9 mouse cellular contexts compared by ENCODE assay signal in the genomic region with DNA sequence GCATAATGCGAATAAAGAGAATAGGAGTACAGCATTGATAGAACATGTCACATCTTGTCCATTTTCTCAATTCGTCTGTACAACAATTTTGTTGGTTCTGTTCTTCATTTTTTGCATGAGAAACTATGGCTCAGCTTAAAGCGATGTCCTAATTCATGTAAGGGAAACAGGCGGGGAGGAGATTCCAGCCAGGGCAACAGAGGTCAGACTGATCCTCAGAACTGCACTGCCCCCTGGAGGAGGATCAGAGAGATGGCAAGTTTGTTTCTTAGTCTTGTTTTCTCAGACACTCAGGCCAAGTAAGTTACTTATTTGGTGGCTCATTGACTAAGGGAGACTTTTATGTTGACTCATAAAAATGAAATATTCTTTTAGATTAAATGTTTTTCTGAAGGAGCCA.
A peak's percentile ranks its signal among the peaks of the same experiment; 100 is the strongest.
DNase-seq lines count a peak whose midpoint lies in the region; ATAC-seq and TF ChIP-seq lines count a peak whose summit lies in the region.
"Had no signal": no experiment of that assay in that cellular context is flagged by ENCODE, and none has a peak within 500 bp of the region (broad histone marks: within the 10 kb centered on the region; RNA-seq: fewer than 3 reads in every experiment).

No protein-coding gene starts in this region.

- H3ac ChIP-seq in C2C12 (ENCODE audit: control insufficient read depth, insufficient read length, low read depth), result no peak overlapping the region

- no peaks in the 10 kb centered on the region for H3K79me2 ChIP-seq in C2C12 (ENCODE audit: control insufficient read depth, insufficient read depth)

- intact Hi-C loops in left cerebral cortex, postnatal 14 days (cut with DNase I), result no loop called here

- H3K9ac ChIP-seq in heart, embryonic 12.5 days, result no peak overlapping the region
- H3K9ac ChIP-seq in midbrain, embryonic 13.5 days (replicated peaks), result no peak overlapping the region
- H3K9ac ChIP-seq: lung, embryonic 15.5 days had no signal

- H3K4me3 ChIP-seq in heart, embryonic 12.5 days, result no peak overlapping the region
- H3K4me3 ChIP-seq in C2C12 (ENCODE audit: insufficient read depth, poor library complexity, severe bottlenecking), result no peak overlapping the region
- no peak overlapping the region for H3K4me3 ChIP-seq in midbrain, embryonic 13.5 days (replicated peaks)
- H3K4me3 ChIP-seq: lung, embryonic 15.5 days had no signal

- 41% methylated on average over 4 of the region's 4 CpGs for WGBS in heart, embryonic 12.5 days
- WGBS in midbrain, embryonic 13.5 days, result 47% methylated on average over 4 of the region's 4 CpGs

- H3K27me3 ChIP-seq in heart, embryonic 12.5 days (replicated peaks), result no peaks in the 10 kb centered on the region
- H3K27me3 ChIP-seq in C2C12 (ENCODE audit: control insufficient read depth, insufficient read depth, insufficient read length), result no peaks in the 10 kb centered on the region
- no peaks in the 10 kb centered on the region for H3K27me3 ChIP-seq in midbrain, embryonic 13.5 days
- H3K27me3 ChIP-seq: lung, embryonic 15.5 days had no signal

- no peak overlapping the region for H3K27ac ChIP-seq in heart, embryonic 12.5 days (ENCODE audit: poor library complexity, severe bottlenecking)
- H3K27ac ChIP-seq in midbrain, embryonic 13.5 days, result no peak overlapping the region
- H3K27ac ChIP-seq: lung, embryonic 15.5 days had no signal

- no peaks in the 10 kb centered on the region for H3K79me3 ChIP-seq in C2C12 (ENCODE audit: low read depth)

- no peak for ATAC-seq in heart, embryonic 12.5 days (ENCODE audit: insufficient number of reproducible peaks, low FRiP score)
- peak; percentile 87 for ATAC-seq in megakaryocyte-erythroid progenitor cell, adult 5-6 weeks (replicated peaks; ENCODE audit: low FRiP score, low TSS enrichment, poor library complexity, severe bottlenecking)
- ATAC-seq in midbrain, embryonic 13.5 days, result no peak

- peaks cover 22% of the 10 kb centered on the region for H3K4me1 ChIP-seq in heart, embryonic 12.5 days (replicated peaks)
- H3K4me1 ChIP-seq in midbrain, embryonic 13.5 days (replicated peaks), result no peaks in the 10 kb centered on the region

- H3K36me3 ChIP-seq in heart, embryonic 12.5 days, result no peaks in the 10 kb centered on the region
- no peaks in the 10 kb centered on the region for H3K36me3 ChIP-seq in C2C12 (ENCODE audit: control insufficient read depth, insufficient read depth)
- H3K36me3 ChIP-seq in midbrain, embryonic 13.5 days, result no peaks in the 10 kb centered on the region
- H3K36me3 ChIP-seq: lung, embryonic 15.5 days had no signal

- no peaks in the 10 kb centered on the region for H3K9me3 ChIP-seq in heart, embryonic 12.5 days (replicated peaks)
- no peaks in the 10 kb centered on the region for H3K9me3 ChIP-seq in midbrain, embryonic 13.5 days
- H3K9me3 ChIP-seq: lung, embryonic 15.5 days had no signal

- peak; percentile 52 for DNase-seq in heart, adult 8-10 months (ENCODE audit: low spot score)
- DNase-seq in adrenal gland, postnatal 14 days, result peak; percentile 80
- DNase-seq in heart, postnatal 4 days, result peak; percentile 69
- no peak for DNase-seq in left cerebral cortex, postnatal 14 days (ENCODE audit: low spot score in 2 of 2)

- no peak overlapping the region for H3K4me2 ChIP-seq in heart, embryonic 12.5 days
- H3K4me2 ChIP-seq in midbrain, embryonic 13.5 days (replicated peaks), result no peak overlapping the region
- H3K4me2 ChIP-seq: lung, embryonic 15.5 days had no signal

- peak; percentile 46 for TF ChIP-seq CTCF in C2C12 (IDR thresholded peaks at IDR 0.05; ENCODE audit: control insufficient read depth, insufficient read depth, insufficient read length)

TF ChIP-seq in C2C12, 6 proteins besides CTCF, POLR2A, EP300 and RAD21:
- TF ChIP-seq MAX (IDR thresholded peaks at IDR 0.05), result no peak
- no peak for TF ChIP-seq MYOG (IDR thresholded peaks at IDR 0.05; ENCODE audit: control insufficient read depth, extremely low read depth, insufficient read length)
- no peak for TF ChIP-seq MYOD1 (IDR thresholded peaks at IDR 0.05; ENCODE audit: control insufficient read depth, insufficient read length, low read depth)

Comparison
In these comparisons a context has a peak if more than half of its experiments do, and no peak if none do; other contexts are left out.
1. DNase-seq: peak in heart, adult 8-10 months (single experiment), adrenal gland, postnatal 14 days (single experiment) and heart, postnatal 4 days (single experiment); none in left cerebral cortex, postnatal 14 days (0 of 2).